Mouse (Mus musculus) cerebellum, adult (tissue): ENCODE data around the gene Hoxb9.

ENCODE experiments used
- ATAC-seq: cut with Nextera tagmentation; 2 replicates; pipeline ENCODE4 v1.9.2; 2017; ENCODE audit warnings: mild to moderate bottlenecking, moderate library complexity, mixed read lengths; ENCODE audit not compliant: insufficient number of reproducible peaks, low FRiP score, low TSS enrichment

Gene Hoxb9

GRCm38 (mm10) chr11:96270996-96271540 lies at the start of gene Hoxb9:
Gene Hoxb9 (plus strand): TSS chr11:96271457.
- no peak for ATAC-seq

- ATAC-seq, result no peak
Observed at GRCm38 (mm10) chr11:96223813-96224212, 47.4 kb upstream of the Hoxb9 start.

DNA sequence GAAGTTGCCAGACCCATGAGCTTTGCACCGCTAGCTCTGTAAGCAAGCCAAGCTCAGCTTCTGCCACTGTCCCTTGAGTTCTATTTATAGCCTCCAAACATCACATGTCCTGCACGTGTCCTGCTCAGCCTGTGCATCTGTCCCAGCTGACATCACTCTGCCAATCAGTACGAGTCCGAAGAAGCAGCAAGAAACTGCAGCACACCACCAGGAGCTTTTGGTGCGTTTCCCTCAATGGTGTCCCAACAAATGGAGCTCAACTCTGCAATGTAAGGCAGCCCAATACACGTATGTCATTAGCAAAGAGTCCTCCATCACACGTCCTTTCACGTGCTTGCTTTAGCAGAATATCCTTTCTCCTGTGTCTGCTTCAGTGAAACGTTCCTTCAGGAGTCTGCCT lies 43.6 kb upstream of the Hoxb9 start:
- ATAC-seq, result no peak

- no peak for ATAC-seq
Observed at GRCm38 (mm10) chr11:96234906-96235305, 36.4 kb upstream of the Hoxb9 start.

DNA sequence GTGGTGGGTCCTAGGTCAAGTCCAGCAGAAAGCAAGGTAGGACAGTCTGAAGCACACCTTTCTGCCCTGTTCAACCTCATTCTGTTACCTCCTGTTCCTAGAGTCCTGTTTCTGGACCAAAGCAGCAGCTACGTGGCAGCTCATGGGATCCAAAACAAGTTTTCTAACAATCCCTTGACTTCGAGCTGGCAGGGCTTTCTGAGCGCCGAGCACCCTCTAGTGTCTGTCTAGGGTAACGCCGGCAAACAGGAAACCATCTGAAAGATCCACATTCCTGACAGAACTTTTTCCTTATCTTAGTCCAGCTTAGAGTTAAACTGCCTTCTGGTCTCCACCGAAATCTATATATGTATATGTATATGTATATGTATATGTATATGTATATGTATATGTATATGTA lies 31.0 kb upstream of the Hoxb9 start:
- ATAC-seq, result no peak

- ATAC-seq, result no peak
Observed at GRCm38 (mm10) chr11:96250901-96251300, 20.4 kb upstream of the Hoxb9 start.

DNA sequence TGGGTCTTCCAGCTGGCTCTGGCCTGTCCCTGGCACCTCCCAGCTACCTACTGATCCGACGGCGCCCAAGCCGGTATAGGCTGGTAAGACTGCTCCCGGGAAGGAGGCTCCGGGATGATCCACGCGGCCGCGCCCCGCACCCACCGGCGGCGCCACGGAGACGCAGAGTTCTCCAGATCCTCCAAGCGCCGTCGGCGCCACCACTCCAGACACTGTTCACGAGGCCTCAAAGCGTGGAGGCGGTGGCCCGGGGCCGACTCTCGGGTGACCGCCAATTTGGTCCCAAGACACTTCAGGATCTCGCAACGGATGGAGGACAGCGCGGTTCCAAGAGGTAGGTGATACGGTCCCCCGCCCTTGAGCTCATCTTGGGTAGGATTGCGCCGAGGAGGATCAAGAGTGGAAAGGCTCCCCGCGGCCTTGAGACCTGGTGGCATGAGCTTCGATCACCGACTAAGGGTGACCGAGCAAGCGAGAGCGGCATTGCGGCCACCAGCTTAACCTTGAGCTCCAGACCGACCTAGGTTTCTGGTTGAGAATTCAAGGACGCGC lies 19.7 kb upstream of the Hoxb9 start:
- ATAC-seq, result no peak

DNA sequence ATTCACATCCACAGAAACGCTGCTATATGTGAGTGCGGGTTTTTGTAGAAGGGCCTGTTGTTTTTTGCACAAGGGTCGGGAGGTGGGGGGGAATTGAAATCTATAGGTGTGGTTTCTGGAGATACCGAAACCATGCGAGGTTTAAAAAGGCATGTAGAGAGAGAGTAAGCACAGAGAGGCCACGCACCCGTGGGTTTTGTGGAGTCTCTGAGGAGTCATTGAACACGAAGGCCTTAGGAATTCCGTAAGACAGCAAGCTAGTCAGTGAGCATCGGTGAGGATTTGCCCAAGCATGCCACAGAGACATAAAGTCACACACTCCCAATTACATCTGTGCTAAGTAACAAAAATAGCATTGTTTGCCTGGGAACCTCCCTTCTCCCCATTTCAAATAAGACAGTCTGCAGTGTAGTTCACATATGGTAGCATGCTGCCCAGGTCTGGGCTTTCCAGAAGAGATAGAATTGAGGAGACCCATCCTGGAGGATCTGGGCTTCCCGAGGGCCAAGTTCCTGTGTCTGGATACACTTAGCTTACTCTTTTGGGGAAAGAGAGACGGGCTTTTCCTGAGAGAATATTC lies 18.6 kb upstream of the Hoxb9 start:
- no peak for ATAC-seq

DNA sequence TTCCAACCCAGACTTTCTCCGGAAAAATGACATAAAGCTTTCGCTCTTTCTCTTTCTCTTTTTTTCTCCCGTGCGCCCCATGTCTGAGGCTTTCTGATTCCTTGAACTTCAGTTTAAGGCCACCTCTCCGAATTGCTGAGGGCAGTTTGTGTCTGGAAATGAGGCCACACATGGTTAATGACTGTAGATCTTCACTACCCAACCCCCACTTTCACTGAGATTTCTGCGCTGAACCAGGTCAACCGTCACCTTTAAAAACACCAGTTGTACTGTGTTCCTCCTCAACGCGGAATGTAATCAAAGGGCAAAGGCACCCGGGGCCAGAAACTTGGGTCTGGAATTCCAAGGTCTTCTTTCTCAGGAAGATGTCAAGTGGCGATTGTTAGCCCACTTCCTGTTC lies 17.0 kb upstream of the Hoxb9 start:
- ATAC-seq, result no peak

DNA sequence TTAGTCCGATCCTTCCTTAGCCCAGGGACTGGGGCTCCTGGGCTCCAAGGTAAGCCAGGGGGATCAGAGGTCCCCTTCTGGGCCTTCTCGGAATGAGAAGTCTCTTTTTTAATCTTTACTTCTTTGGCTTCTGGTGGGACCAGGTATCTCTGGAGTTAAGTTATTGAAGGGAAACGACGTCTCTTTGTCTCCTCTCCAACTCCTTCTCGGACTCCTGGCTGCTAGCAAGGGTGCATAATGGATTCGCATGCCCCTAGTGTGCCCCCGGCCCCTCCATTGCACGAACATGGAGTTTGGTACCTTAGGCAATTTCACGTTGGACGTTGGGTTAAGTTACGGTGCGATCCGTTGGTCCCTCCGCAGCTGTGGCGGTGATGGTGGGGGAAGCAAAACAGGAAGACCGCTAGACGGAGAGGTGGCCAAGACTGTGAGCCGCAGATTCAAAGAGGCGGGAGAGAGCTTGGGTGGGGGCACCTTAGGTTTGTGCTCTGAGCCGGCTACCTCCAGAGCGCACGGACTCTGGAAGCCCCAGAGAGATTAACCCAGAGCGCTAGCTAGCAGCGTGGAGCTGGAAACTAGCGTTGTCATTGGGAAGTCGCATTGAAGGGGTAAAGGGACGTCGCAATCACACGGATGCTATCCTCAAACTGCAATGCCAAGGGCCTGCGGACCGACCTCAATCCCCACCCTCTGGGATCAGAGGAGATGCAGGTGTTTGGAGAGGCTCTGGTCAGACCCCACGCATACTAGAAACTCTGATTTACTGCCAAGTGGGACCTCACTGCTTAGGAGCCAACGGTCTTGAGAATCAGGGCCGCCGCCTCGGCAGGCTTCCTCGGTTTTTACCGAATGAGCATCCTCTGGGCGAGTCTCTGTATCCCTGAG lies 15.9 kb upstream of the Hoxb9 start:
- no peak for ATAC-seq

DNA sequence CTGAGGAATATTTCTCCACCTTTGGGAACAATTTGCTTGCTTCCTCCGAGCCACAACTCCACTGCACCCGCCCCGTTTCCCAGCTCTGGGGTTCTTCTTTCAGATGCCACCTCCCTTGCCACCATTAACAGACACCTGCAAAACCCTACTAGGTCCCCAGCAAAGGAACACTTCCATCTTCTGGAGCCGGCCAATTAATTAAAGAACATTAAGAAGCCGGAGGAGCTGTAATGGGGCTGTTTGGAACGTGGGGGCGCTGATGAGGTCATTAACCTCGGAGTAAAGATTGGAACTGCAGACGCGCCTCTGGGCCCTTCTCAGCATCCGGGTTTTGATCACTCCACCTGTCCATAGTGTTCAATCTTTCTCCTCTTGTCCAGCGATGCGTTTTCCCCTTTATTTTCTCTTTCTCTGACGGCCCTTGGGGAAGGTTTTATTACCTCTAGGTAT lies 15.2 kb upstream of the Hoxb9 start:
- no peak for ATAC-seq

- no peak for ATAC-seq
Observed at GRCm38 (mm10) chr11:96257141-96257540, 14.1 kb upstream of the Hoxb9 start.

DNA sequence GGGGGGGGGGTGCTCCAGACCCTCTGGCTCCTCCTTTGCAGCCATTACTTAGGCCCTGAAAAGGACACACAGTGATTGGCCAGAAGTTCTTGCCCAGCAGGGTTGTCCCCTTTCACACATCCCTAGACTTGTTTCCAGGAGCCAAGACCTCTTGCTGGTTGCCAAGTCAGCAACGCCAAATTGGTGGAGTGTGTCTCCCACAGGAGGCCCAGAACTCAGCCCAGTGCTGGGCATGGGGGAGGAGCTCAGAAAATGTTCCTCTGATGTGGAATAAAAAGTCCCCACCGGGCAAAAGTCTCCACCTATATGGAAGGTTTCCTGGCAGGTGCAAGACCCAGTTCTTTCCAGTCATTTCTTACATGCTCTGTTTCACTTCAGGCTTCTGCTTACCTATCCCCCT lies 12.2 kb upstream of the Hoxb9 start:
- ATAC-seq, result no peak

DNA sequence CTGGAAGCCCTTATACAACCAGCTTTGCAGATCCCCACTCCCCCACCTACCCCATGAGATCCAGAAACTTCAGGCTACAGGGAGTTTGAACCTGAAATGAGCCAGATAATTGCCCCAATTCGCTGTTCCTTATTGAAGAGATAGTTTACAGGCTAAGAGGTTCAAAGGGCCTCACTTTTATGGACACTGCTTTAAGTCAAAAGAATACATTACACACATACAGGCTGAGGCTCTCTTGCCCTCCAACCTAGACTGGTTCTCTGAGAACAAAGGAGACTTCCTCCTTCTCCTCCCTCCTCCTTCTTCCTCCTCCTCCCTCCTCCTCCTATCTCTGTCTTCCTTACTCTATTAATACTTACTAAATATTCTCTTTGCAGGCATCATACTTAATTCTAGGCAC lies 11.7 kb upstream of the Hoxb9 start:
- no peak for ATAC-seq

DNA sequence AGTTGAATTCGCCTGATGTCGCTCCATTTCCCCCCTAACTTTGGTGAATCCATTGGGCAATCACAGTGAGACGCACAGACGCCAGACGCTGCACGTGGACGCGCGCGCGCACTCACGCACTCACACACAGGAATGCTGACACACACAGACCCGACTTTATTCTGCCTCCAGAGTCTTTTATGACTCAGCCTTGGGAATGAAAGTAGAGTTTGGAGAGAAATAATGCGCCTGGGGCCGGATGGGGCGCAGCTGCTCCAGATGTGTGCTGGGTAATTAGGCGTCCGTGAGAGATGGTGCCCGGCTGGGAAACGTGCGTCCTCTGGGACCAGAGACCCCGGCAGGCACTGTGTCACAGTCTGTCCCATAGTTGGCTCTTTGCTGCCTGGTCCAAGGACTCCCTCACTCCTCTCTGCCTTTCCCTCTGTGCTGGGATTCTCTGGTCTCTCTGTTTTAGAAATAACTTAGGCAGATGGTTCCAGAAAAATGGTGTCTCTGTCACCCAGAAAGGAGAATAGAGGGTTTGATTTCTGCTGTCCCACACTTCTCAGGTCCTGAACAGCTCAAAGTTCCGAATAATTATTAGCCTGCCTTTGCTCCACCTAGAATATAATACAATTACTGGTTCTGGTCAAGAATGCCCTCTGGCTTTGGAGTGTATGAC lies 10.8 kb upstream of the Hoxb9 start:
- no peak for ATAC-seq

- ATAC-seq, result no peak
Observed at GRCm38 (mm10) chr11:96261323-96261890, 9.8 kb upstream of the Hoxb9 start.

GRCm38 (mm10) chr11:96262262-96262830 lies 8.9 kb upstream of the Hoxb9 start:
- ATAC-seq, result no peak

GRCm38 (mm10) chr11:96263636-96264389 lies 7.4 kb upstream of the Hoxb9 start:
- no peak for ATAC-seq

DNA sequence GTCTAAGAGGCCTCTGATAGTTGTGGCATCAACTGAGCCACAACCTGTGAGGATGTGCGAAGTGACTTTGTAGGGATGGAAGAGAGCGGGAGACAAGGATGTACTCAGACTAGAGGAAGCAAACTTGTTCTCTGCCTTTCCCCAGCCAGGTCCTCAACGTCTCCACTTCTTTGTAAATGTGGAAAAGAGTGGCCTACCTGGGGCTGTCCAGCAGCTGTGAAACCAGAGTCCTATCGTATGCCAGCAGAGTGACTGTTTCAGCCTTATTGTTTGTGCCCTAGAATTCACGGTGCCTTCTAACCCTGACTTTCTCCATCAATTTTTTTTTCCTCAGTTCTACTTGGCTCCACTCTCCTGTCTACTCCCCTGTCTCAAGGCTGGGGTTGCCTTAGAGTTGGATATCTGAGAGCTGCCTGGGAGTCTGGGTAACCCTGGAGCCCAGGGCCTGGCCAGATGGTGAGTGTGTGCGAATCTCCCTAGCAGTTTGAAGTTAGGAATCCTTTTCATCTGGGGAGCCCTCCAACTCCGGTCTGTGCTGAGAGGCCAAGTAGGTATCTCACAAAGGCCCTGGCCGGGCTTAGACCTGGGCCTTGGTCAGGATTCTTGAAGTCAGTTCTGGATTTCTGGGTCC lies 6.8 kb upstream of the Hoxb9 start:
- ATAC-seq, result no peak
